Mouse (Mus musculus) ovary, postnatal 36 days (tissue): ENCODE measurements around the gene Dph1.

Experiments used
- DNase-seq: peaks from one replicate; pipeline ENCODE4 v3.0.0; 2022; ENCODE audit warnings: low spot score, mixed read lengths

Gene Dph1

DNA sequence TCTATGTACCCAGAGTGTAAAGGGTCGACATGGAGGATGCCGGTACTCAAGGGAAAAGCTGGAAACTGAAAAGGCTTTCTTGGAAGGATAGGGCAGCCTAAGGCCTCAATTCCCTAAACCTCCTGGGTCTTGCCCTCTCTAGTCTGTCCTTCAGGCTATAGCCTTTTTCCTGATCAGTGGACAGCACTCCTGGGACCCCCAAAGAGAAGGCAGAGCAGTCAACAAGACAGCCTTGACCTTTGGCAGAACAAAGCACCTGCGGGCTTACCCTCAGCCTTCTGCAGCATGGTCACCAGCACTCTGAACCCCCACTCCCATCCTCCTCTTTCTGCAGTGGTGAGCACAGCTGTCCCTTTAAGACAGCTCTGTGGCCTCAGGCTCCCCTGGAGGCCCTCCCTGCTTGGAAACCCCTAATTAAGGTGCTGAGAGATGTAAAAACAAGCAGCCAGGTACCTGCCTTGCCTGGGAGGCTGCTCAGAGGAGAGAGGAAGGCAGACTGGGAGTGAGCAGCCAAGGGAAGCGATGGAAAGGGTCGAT lies at the start of gene Dph1:
Gene Dph1, minus strand, starts transcription at position 337 of the 537 bp plus-strand sequence.
- DNase-seq = no peak

DNA sequence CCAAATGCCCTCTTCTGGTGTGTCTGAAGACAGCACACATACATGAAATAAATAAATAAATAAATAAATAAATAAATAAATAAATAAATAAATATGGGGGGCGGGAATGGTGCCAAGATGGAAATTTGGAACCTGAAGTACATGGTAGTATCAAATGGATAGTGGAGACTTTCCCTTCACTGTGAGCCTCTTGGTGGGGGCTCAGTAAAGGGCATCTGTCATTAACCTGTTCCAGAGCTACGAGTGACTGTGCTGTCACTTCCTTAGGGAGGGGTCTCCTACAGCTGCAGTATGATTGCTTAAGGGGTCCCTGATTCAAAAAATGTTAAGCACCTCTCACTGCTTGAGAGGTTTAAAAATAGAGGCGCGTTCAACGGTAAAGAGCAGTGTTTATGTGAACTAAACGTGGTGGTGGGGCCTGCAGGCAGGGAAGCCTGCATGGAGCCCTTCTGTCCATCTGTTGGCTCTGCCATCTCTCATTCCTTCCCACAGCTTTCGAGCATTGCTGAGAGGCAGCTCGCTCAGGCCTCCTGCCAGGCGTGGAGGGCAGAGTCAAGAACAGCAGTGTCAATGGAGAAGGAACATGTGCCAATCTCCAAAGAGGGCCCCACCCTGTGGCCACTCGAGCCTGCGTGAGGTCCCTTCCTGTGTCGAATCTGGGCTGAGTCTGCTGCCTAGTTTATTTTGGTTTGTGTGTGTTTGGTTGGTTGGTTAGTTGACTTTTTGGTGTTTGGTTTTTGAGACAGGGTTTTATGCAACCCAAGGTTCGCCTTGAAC lies 49.3 kb upstream of the Dph1 start:
- no peak for DNase-seq

DNA sequence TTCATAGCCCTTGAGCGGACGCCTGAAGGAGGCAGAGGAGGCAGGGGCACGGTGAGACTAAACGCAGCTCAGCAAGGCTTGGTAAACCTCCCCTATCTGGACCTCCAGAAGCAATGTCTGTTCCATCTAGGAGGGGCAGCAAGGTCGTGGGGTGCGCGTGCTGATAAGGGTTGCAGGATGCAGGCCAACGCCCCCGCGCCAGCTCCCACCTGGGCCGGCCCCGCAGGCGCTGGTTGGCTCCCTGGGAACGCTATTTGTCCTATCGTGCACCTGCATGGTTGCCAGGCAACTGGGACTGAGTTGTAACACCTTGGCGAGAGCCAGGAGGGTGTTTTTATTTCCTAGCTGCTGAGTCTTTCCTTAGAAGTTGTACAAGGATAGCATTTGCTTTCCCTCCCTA lies 43.7 kb upstream of the Dph1 start:
- peak; percentile 50 for DNase-seq

- DNase-seq = no peak
These were observed 41.4 kb upstream of the Dph1 start for GRCm38 (mm10) chr11:75232434-75232833.

GRCm38 (mm10) chr11:75231756-75232155 lies 40.7 kb upstream of the Dph1 start:
- peak; percentile 65 for DNase-seq

DNA sequence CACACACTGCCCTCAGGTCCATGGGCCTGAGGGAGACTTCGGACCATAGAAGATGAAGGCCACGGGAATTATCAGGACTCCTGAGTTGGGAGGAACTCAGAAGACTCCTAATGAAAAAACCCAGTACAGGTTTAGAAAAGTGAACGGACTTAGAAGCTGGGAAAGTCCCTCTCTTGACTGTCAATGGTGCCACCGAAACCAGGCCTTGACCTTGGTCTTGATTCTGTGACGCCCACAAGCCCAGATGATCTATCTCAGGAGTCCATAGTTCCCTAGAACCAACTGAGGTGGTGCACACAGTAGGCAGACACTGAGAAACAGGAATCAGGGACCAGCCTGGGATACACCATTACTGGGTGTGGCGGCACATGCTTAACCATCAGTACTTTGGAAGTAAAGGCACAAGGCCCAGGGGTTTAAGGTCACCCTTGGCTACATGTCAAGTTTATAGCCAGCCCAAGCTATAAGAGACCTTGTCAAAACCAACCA lies 39.3 kb upstream of the Dph1 start:
- DNase-seq = no peak

- DNase-seq = no peak
These were observed 38.2 kb upstream of the Dph1 start for GRCm38 (mm10) chr11:75229289-75229688.

- no peak for DNase-seq
These were observed 36.6 kb upstream of the Dph1 start for GRCm38 (mm10) chr11:75227632-75228031.

DNA sequence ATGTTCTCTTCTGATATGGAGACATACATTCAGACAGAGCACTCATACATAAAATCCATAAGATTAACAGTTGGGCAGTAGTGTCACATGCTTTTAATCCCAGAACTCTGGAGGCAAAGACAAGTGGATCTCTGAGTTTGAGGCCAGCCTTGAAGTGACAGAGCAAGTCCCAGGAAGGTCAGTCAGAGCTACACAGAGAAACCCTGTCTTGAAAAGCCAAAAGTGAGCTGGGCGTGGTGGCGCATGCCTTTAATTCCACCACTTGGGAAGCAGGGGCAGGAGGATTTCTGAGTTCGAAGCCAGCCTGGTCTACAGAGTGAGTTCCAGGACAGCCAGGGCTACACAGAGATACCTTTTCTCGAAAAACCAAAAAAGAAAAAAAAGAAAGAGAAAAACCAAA lies 33.8 kb upstream of the Dph1 start:
- DNase-seq = no peak

GRCm38 (mm10) chr11:75224062-75224461 lies 33.0 kb upstream of the Dph1 start:
- DNase-seq = no peak

GRCm38 (mm10) chr11:75220517-75221145 lies 29.6 kb upstream of the Dph1 start:
- DNase-seq = no peak

GRCm38 (mm10) chr11:75220115-75220514 lies 29.1 kb upstream of the Dph1 start:
- peak; percentile 52 for DNase-seq

DNA sequence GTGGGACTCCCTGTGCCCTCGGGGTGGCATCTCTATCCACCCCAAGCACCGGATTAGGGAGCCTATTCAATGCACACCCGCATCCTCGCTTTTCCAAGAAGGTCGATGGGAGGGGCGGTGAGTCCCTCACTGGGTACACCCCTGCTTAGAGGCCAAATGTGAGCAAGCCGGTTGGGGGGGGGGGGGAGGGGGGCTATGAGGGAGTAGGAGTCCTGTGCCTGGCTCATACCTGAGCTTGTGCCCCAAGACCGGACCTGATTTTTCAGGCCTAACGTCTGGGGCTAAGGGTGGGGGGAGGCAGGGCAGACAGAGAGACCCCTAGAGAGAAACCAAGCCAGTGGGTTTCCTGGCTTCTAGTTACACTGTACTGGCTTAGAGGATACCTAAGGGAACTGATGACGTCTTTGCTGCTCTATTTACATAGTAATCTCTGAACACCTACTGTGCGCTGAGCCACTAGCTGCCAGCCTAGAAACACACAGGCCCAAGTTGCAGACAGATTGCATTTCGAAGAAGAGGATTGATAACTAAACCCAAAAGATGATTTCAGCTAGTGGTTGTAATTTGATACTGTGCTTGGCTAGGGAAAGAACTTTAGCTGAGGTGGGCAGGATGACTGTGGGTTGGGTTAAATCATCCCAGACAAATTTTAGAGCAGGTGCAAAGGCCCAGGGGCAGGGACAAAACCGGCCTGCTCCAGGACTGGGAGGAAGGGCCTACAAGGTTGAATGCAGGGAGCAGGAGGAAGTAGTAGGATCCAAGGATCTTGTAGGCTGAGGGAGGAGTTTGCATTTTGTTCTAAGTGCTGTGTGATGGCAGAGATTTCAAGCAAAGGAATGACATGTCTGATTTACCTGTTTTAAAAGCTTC lies 23.3 kb upstream of the Dph1 start:
- no peak for DNase-seq

GRCm38 (mm10) chr11:75213372-75214080 lies 22.5 kb upstream of the Dph1 start:
- DNase-seq = peak; percentile 54

DNA sequence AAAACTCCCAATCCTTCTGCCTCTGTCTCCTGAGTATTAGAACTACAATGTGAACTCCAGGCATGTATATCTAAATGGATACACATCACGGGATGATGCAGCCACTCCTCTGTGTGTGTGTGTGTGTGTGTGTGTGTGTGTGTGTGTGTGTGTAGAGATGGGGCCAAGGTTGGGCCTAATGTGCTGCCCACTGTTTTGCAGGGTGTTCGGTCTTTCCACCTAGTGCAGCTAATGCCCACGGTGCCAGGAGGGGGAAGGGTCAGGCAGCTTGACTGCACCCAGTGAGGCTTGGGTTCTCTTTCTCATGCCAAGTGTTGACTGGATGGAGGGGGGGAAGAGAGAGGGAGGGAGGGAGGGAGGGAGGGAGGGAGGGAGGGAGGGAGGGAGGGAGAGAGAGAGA lies 21.8 kb upstream of the Dph1 start:
- DNase-seq = peak; percentile 11

GRCm38 (mm10) chr11:75212031-75212667 lies 21.1 kb upstream of the Dph1 start:
- peak; percentile 32 for DNase-seq

GRCm38 (mm10) chr11:75210755-75211154 lies 19.7 kb upstream of the Dph1 start:
- DNase-seq = no peak

- DNase-seq = no peak
These were observed 19.1 kb upstream of the Dph1 start for GRCm38 (mm10) chr11:75210093-75210492.

DNA sequence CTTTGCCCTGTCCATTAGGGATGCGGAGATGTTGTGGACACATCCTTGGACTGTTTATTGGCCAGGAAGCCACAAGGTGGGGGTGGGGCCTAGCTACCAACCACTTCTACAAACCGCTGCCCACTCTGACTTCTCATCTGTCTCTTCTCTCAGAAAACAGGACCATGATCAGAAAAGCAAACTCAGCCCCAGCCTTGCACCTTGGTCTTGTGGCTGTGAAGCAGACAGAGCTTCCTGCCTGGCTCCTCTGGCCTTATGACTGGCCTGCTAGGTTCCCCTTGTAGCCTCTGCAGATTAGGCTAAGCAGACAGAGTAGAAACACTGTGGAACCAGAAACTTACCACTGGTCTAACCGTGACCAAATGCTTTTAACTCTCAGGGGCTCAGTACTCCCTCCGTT lies 18.3 kb upstream of the Dph1 start:
- DNase-seq = no peak

DNA sequence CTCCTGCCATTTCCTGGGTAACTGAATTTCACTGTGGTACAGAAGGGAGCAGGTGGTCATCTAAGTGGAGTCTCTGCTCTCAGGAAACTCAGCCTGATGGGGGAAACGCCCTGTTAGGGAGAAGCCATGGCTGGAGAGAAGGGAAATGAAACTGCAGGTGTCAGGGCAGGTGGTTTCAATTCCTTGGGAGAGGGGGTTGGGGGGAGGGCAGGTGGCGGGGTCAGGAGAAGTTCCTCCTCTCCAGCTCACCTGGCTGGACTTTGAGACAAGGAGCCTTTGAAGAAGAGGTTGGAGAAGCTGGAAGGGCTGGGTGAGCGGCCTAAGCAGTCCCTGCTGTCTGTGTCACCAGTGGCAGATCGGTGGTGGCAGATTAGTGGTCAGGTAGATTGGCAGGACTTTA lies 15.3 kb upstream of the Dph1 start:
- DNase-seq = no peak

GRCm38 (mm10) chr11:75204472-75204871 lies 13.4 kb upstream of the Dph1 start:
- no peak for DNase-seq
